Mouse (Mus musculus) heart, postnatal 0 days (tissue): ENCODE results near the gene Krt80. TPM values are rescaled to one million over a fixed set of nuclear protein-coding genes. Genes with fewer than 3 reads are reported as not detected.
A peak's percentile ranks its signal among the peaks of the same experiment; 100 is the strongest.

Experiments used
- ATAC-seq: fragments of 200-750 bp; cut with Nextera tagmentation; 2 replicates; pipeline ENCODE4 v1.8.0; 2017; ENCODE audit warnings: low read depth, moderate number of reproducible peaks, moderate library complexity; ENCODE audit not compliant: insufficient read depth
- DNase-seq: peaks from one replicate; pipeline ENCODE4 v3.0.0-alpha.2; 2016; ENCODE audit warnings: low spot score
- H3K27ac ChIP-seq: fragments of 300-500 bp; sonication (generic); 2 replicates; pipeline ENCODE4 v1.5.1; 2014; ENCODE audit warnings: low read depth, mild to moderate bottlenecking
- H3K27me3 ChIP-seq: fragments of 300-500 bp; sonication (generic); 2 replicates; pipeline ENCODE4 v1.6.1; 2014; ENCODE audit warnings: low read length, mixed read lengths; ENCODE audit not compliant: control insufficient read depth, insufficient read depth
- H3K36me3 ChIP-seq: fragments of 300-500 bp; sonication (generic); replicated peaks from 2 replicates; pipeline ENCODE4 v1.6.1; 2014; ENCODE audit warnings: low read length, mixed read lengths; ENCODE audit not compliant: control insufficient read depth, insufficient read depth
- H3K4me1 ChIP-seq: fragments of 300-500 bp; sonication (generic); 2 replicates; pipeline ENCODE4 v1.6.1; 2014; ENCODE audit warnings: antibody characterized with exemption; ENCODE audit not compliant: control insufficient read depth, insufficient read depth
- H3K4me2 ChIP-seq: fragments of 300-500 bp; sonication (generic); 2 replicates; pipeline ENCODE4 v1.6.1; 2014; ENCODE audit warnings: low read depth, mild to moderate bottlenecking, low read length, moderate library complexity
- H3K4me3 ChIP-seq: fragments of 300-500 bp; sonication (generic); 2 replicates; pipeline ENCODE4 v1.5.1; 2014; ENCODE audit warnings: low read depth, low read length
- H3K9ac ChIP-seq: fragments of 300-500 bp; sonication (generic); replicated peaks from 2 replicates; pipeline ENCODE4 v1.6.1; 2014; ENCODE audit warnings: low read depth, low read length, mixed read lengths
- H3K9me3 ChIP-seq: fragments of 300-500 bp; sonication (generic); replicated peaks from 2 replicates; pipeline ENCODE4 v1.6.1; 2016; ENCODE audit warnings: low read length; ENCODE audit not compliant: control insufficient read depth
- CTCF ChIP-seq: IDR thresholded peaks from 2 replicates; pipeline ENCODE4 v1.5.1; 2016; ENCODE audit warnings: antibody characterized with exemption, control low read depth, low read depth
- EP300 ChIP-seq: IDR thresholded peaks from 2 replicates; pipeline ENCODE4 v1.6.1; 2016; ENCODE audit warnings: antibody characterized with exemption, low read depth
- WGBS: fragments of 180-500 bp; shearing (Covaris S2); extraction: QIAGEN DNeasy Blood & Tissue Kit; methylation state at CpG from one replicate; pipeline ENCODE4 v1.1.7; 2014; 5-methylcytosine and 5-hydroxymethylcytosine counted together
- polyA plus RNA-seq: library from polyadenylated mRNA; unstranded; fragments of >200 nt; fragmentation: Nextera tagmentation; extraction: Ambion mirVana; gene quantifications from 2 replicates; pipeline ENCODE4 v1.2.1, GENCODE M21; 2015
- total RNA-seq: library from RNA; depleted of rRNA; stranded (reverse); fragments of >200 nt; gene quantifications from 2 replicates; pipeline ENCODE4 v1.2.3, GENCODE M21; 2014; ENCODE audit warnings: low replicate concordance

The Krt80 gene
- total and polyA plus RNA-seq, 2 experiments from 2014 or later, result 2.2 to 5.9 TPM

- H3K27me3 ChIP-seq, result no peaks in the 10 kb centered on the region
- H3K4me2 ChIP-seq, result no peak overlapping the region
- H3K36me3 ChIP-seq, result no peaks in the 10 kb centered on the region
- no peak for TF ChIP-seq EP300
- no peak overlapping the region for H3K4me3 ChIP-seq
- H3K9me3 ChIP-seq, result no peaks in the 10 kb centered on the region
- WGBS, result 79% methylated on average over 16 of the region's 16 CpGs
- ATAC-seq (no peak), DNase-seq (no peak)
- H3K27ac ChIP-seq, result no peak overlapping the region
- no peak overlapping the region for H3K9ac ChIP-seq
- H3K4me1 ChIP-seq, result peaks cover 58% of the 10 kb centered on the region
Measured at GRCm38 (mm10) chr15:101373286-101373898, 3.4 kb upstream of the Krt80 start.

- no peak overlapping the region for H3K4me2 ChIP-seq
- peaks cover 58% of the 10 kb centered on the region for H3K4me1 ChIP-seq
- no peak; the same call in 1 of the 2 replicates for TF ChIP-seq CTCF
- TF ChIP-seq EP300, result no peak
- H3K27me3 ChIP-seq, result no peaks in the 10 kb centered on the region
- WGBS, result 42% methylated on average over 7 of the region's 7 CpGs
- DNase-seq (no peak), ATAC-seq (no peak)
- peak overlapping the region; percentile 13; the same call in 1 of the 2 replicates for H3K27ac ChIP-seq
- H3K9me3 ChIP-seq, result no peaks in the 10 kb centered on the region
- no peak overlapping the region for H3K9ac ChIP-seq
- H3K36me3 ChIP-seq, result no peaks in the 10 kb centered on the region
- H3K4me3 ChIP-seq, result no peak overlapping the region
Measured at GRCm38 (mm10) chr15:101372131-101372977, 2.4 kb upstream of the Krt80 start.

GRCm38 (mm10) chr15:101371141-101371985 lies 1.4 kb upstream of the Krt80 start:
- H3K4me3 ChIP-seq, result no peak overlapping the region
- no peaks in the 10 kb centered on the region for H3K9me3 ChIP-seq
- H3K27ac ChIP-seq, result peak overlapping the region; percentile 86
- H3K4me2 ChIP-seq, result no peak overlapping the region
- H3K9ac ChIP-seq, result no peak overlapping the region
- H3K4me1 ChIP-seq, result peaks cover 62% of the 10 kb centered on the region
- 75% methylated on average over 15 of the region's 15 CpGs for WGBS
- DNase-seq, result no peak
- no peaks in the 10 kb centered on the region for H3K27me3 ChIP-seq
- ATAC-seq, result no peak
- H3K36me3 ChIP-seq, result no peaks in the 10 kb centered on the region
- no peak for TF ChIP-seq EP300
- no peak for TF ChIP-seq CTCF

- Histone ChIP-seq H3K9ac (peak overlapping the region; percentile 18; the same call in 1 of the 2 replicates), H3K4me1 (peaks cover 65% of the 10 kb centered on the region), H3K4me3 (no peak overlapping the region), H3K36me3 (no peaks in the 10 kb centered on the region), H3K27me3 (no peaks in the 10 kb centered on the region), H3K27ac (peak overlapping the region; percentile 86), H3K9me3 (no peaks in the 10 kb centered on the region), H3K4me2 (peak overlapping the region; percentile 30)
- no peak for DNase-seq
- 36% methylated on average over 12 of the region's 12 CpGs for WGBS
- peak; percentile 15; the same call in 1 of the 2 replicates for ATAC-seq
- TF ChIP-seq CTCF, result no peak
- TF ChIP-seq EP300, result no peak
Measured at GRCm38 (mm10) chr15:101369382-101370100, 421 bp downstream of the Krt80 start.
